ENCODE assay signal across 10 mouse cellular contexts in the genomic region with DNA sequence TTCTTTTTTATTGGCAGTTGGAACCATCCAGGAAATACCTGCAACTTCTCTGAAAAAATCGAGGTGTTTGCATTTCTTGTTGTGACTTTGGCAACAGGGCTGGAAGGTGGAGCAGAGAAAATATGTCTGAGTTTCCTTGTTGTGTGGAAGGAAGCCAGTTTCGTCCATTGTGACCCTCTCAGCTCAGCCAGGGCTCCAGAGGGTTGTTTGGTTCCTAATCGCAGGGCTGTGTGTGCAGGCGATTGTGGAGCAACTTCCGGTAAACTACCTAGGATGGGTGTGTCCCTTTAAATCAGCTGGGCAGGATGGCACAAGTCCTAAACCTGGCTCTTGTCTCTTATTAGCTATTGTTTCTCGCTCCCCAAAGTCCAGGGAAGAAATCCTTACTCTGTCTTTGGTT. TPM values are rescaled to one million over a fixed set of nuclear protein-coding genes. Genes with fewer than 3 reads are reported as not detected.
DNase-seq lines count a peak whose midpoint lies in the region; ATAC-seq lines count a peak whose summit lies in the region.
"Had no signal": no experiment of that assay in that cellular context is flagged by ENCODE, and none has a peak within 500 bp of the region (broad histone marks: within the 10 kb centered on the region; RNA-seq: fewer than 3 reads in every experiment).

No protein-coding gene starts in this region.

- peak; percentile 44 for DNase-seq in urinary bladder, postnatal 14 days (ENCODE audit: low spot score)
- DNase-seq in urinary bladder, postnatal 25 days (ENCODE audit: low spot score), result no peak
- peak; percentile 16 to 44 for DNase-seq in heart, adult 9 months (ENCODE audit: low spot score in 2 of 2)
- DNase-seq in lung, postnatal 36 days, result peak; percentile 71
- DNase-seq in adrenal gland, adult 18-20 months (ENCODE audit: low spot score in 2 of 2), result no peak
- no peak for DNase-seq in cerebellum, adult 9-10 months
- no peak for DNase-seq in hindbrain, embryonic 14.5 days (ENCODE audit: low spot score)
- DNase-seq: cerebellum, adult 11-12 months; layer of hippocampus, postnatal 36 days had no signal

- no peaks in the 10 kb centered on the region for H3K4me1 ChIP-seq in hindbrain, embryonic 14.5 days (replicated peaks; ENCODE audit: control insufficient read depth, insufficient read depth, low read length)

- H3K4me2 ChIP-seq in hindbrain, embryonic 14.5 days (replicated peaks), result no peak overlapping the region
- H3K4me2 ChIP-seq: lung, embryonic 15.5 days had no signal

- no peaks in the 10 kb centered on the region for H3K36me3 ChIP-seq in hindbrain, embryonic 14.5 days (replicated peaks; ENCODE audit: control insufficient read depth, insufficient read depth)
- H3K36me3 ChIP-seq: lung, embryonic 15.5 days had no signal

- no peak overlapping the region for H3K9ac ChIP-seq in hindbrain, embryonic 14.5 days
- H3K9ac ChIP-seq: lung, embryonic 15.5 days had no signal

- no peak overlapping the region for H3K4me3 ChIP-seq in hindbrain, embryonic 14.5 days (replicated peaks; ENCODE audit: low read length)
- H3K4me3 ChIP-seq: lung, embryonic 15.5 days had no signal

- no peaks in the 10 kb centered on the region for H3K9me3 ChIP-seq in hindbrain, embryonic 14.5 days (ENCODE audit: control insufficient read depth, low read length)
- H3K9me3 ChIP-seq: lung, embryonic 15.5 days had no signal

- 73% methylated on average over 6 of the region's 6 CpGs for WGBS in hindbrain, embryonic 14.5 days

- no peak overlapping the region for H3K27ac ChIP-seq in hindbrain, embryonic 14.5 days
- H3K27ac ChIP-seq: lung, embryonic 15.5 days had no signal

- H3K27me3 ChIP-seq in hindbrain, embryonic 14.5 days (ENCODE audit: control insufficient read depth, insufficient read depth, low read length), result no peaks in the 10 kb centered on the region
- H3K27me3 ChIP-seq: lung, embryonic 15.5 days had no signal

- ATAC-seq in hindbrain, embryonic 14.5 days (ENCODE audit: low FRiP score), result no peak

RNA-seq across cellular contexts. Expression of a gene that starts 25.7 kb away (rescaled TPM):
- total RNA-seq in adrenal gland, adult 18-20 months (2021), result 10 to 100 TPM; 46.8 to 54.1 TPM
- polyA plus RNA-seq in hindbrain, embryonic 14.5 days (2014; fragmentation: Nextera tagmentation; extraction: Ambion mirVana), result 10.7 and 11.0 TPM in 2 replicates

Comparison
In these comparisons a context has a peak if more than half of its experiments do, and no peak if none do; other contexts are left out.
1. DNase-seq: peak in urinary bladder, postnatal 14 days (single experiment), heart, adult 9 months (2 of 2) and lung, postnatal 36 days (single experiment); none in urinary bladder, postnatal 25 days (single experiment), adrenal gland, adult 18-20 months (0 of 2), cerebellum, adult 9-10 months (single experiment) and hindbrain, embryonic 14.5 days (single experiment).